Comparison of ENCODE assay signal across 8 mouse cellular contexts in the genomic region with DNA sequence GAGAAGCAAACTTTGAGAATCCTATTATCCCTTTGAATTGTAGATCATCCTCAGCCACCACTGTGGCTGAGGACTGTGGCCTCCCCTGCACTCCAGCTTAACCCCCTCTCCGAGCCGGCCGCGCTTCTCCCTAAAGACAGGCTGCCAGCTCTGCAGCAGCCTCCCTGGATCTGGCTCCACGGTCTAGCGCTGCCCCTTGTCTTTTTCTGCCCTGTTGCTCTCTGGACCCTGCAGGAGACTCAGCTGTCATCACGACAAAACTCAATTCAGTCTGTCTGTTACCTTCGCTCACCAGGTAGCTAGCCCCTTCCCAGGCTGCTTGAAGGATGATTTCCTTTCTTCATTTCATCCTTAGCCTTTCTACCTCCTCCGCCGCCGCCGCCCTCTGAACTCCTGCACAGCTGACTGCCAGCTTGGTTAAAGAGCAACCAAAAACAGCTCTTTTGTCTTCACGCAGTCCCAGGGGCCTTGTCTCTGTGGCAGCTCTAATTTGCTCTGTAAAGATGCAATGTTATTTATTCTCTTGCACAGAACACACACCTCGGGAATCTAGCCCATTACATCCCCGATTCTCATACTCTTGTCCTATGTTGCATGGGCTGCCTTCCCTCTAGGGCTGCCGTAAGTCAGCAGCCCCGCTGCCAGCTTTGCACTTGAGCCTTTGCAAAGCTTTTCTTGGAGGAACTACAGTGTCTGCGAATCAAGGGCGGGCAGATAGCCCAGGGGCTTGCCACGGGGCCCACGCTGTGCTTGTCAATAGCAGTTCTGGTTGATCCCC.
DNase-seq lines count a peak whose midpoint lies in the region; ATAC-seq and TF ChIP-seq lines count a peak whose summit lies in the region.

No protein-coding gene starts in this region.

- no peak for TF ChIP-seq EP300 in stomach, postnatal 0 days (optimal IDR thresholded peaks at IDR 0.05)

- H3K9ac ChIP-seq in hindbrain, embryonic 14.5 days: peak overlapping the region; percentile 55
- H3K9ac ChIP-seq in liver, embryonic 12.5 days: no peak overlapping the region
- no peak overlapping the region for H3K9ac ChIP-seq in stomach, postnatal 0 days (ENCODE audit: low read length)

- 0 out of 2 replicates have a peak overlapping the region, but pooled peaks have one; percentile 32 for H3K27ac ChIP-seq in left cerebral cortex, adult 2 months
- peak overlapping the region; percentile 57 for H3K27ac ChIP-seq in embryonic facial prominence, embryonic 10.5 days (replicated peaks)
- peak overlapping the region; percentile 78 for H3K27ac ChIP-seq in hindbrain, embryonic 14.5 days
- H3K27ac ChIP-seq in liver, embryonic 12.5 days: no peak overlapping the region
- no peak overlapping the region for H3K27ac ChIP-seq in stomach, postnatal 0 days (replicated peaks)

- TF ChIP-seq CTCF in left cerebral cortex, adult 2 months (IDR thresholded peaks at IDR 0.05): no peak
- no peak for TF ChIP-seq CTCF in stomach, postnatal 0 days (IDR thresholded peaks at IDR 0.05; ENCODE audit: low read depth)

- ATAC-seq in hindbrain, embryonic 14.5 days (ENCODE audit: low FRiP score): peak; percentile 61; the same call in 1 of the 2 replicates
- no peak for ATAC-seq in liver, embryonic 12.5 days
- ATAC-seq in stomach, postnatal 0 days (ENCODE audit: low FRiP score, low TSS enrichment): no peak

- H3K4me1 ChIP-seq in embryonic facial prominence, embryonic 10.5 days: peaks cover 34% of the 10 kb centered on the region
- peaks cover 24% of the 10 kb centered on the region for H3K4me1 ChIP-seq in hindbrain, embryonic 14.5 days (replicated peaks; ENCODE audit: control insufficient read depth, insufficient read depth, low read length)
- H3K4me1 ChIP-seq in liver, embryonic 12.5 days: no peaks in the 10 kb centered on the region
- peaks cover 5% of the 10 kb centered on the region; the same call in 1 of the 2 replicates for H3K4me1 ChIP-seq in stomach, postnatal 0 days (replicated peaks; ENCODE audit: control insufficient read depth, insufficient read depth)

- peak overlapping the region; percentile 50 for H3K4me2 ChIP-seq in hindbrain, embryonic 14.5 days (replicated peaks)
- peak overlapping the region; percentile 33 for H3K4me2 ChIP-seq in liver, embryonic 12.5 days
- peak overlapping the region; percentile 38 for H3K4me2 ChIP-seq in stomach, postnatal 0 days (replicated peaks; ENCODE audit: low read depth)

- WGBS in embryonic facial prominence, embryonic 10.5 days: 3% methylated on average over 21 of the region's 21 CpGs
- WGBS in hindbrain, embryonic 14.5 days: 1% methylated on average over 21 of the region's 21 CpGs
- 13% methylated on average over 21 of the region's 21 CpGs for WGBS in liver, embryonic 12.5 days (ENCODE audit: insufficient replicate concordance)
- WGBS in stomach, postnatal 0 days: 15% methylated on average over 21 of the region's 21 CpGs

- no peaks in the 10 kb centered on the region for H3K9me3 ChIP-seq in embryonic facial prominence, embryonic 10.5 days
- H3K9me3 ChIP-seq in hindbrain, embryonic 14.5 days (ENCODE audit: control insufficient read depth, low read length): no peaks in the 10 kb centered on the region
- no peaks in the 10 kb centered on the region for H3K9me3 ChIP-seq in liver, embryonic 12.5 days (replicated peaks)
- no peaks in the 10 kb centered on the region for H3K9me3 ChIP-seq in stomach, postnatal 0 days (ENCODE audit: control insufficient read depth, low read length)

- DNase-seq in left cerebral cortex, adult 2 months (ENCODE audit: extremely low spot score in 1 of 2, low spot score in 2 of 2): no peak
- no peak for DNase-seq in left cerebral cortex, adult 18-20 months (ENCODE audit: low spot score in 2 of 2)
- DNase-seq in embryonic facial prominence, embryonic 10.5 days (ENCODE audit: low spot score): peak; percentile 50
- DNase-seq in hindbrain, embryonic 14.5 days (ENCODE audit: low spot score): peak; percentile 48
- DNase-seq in stomach, postnatal 0 days (ENCODE audit: low spot score): no peak
- DNase-seq in thymus, postnatal 10 days (ENCODE audit: low spot score in 2 of 2): no peak
- DNase-seq in layer of hippocampus, adult 9-11 months: no peak

- H3K36me3 ChIP-seq in embryonic facial prominence, embryonic 10.5 days (replicated peaks): no peaks in the 10 kb centered on the region
- no peaks in the 10 kb centered on the region for H3K36me3 ChIP-seq in hindbrain, embryonic 14.5 days (replicated peaks; ENCODE audit: control insufficient read depth, insufficient read depth)
- no peaks in the 10 kb centered on the region for H3K36me3 ChIP-seq in liver, embryonic 12.5 days
- H3K36me3 ChIP-seq in stomach, postnatal 0 days (ENCODE audit: control insufficient read depth, insufficient read depth, low read length): no peaks in the 10 kb centered on the region

- H3K27me3 ChIP-seq in embryonic facial prominence, embryonic 10.5 days (replicated peaks; ENCODE audit: low read depth, poor library complexity, severe bottlenecking): peaks cover 30% of the 10 kb centered on the region
- H3K27me3 ChIP-seq in hindbrain, embryonic 14.5 days (ENCODE audit: control insufficient read depth, insufficient read depth, low read length): no peaks in the 10 kb centered on the region
- peaks cover 41% of the 10 kb centered on the region for H3K27me3 ChIP-seq in liver, embryonic 12.5 days (replicated peaks)
- no peaks in the 10 kb centered on the region for H3K27me3 ChIP-seq in stomach, postnatal 0 days (ENCODE audit: control insufficient read depth, insufficient read depth, low read length)

- intact Hi-C loops in left cerebral cortex, adult 2 months (cut with DNase I): no loop called here

- H3K4me3 ChIP-seq in left cerebral cortex, adult 2 months: no peak overlapping the region
- peak overlapping the region; percentile 51 for H3K4me3 ChIP-seq in embryonic facial prominence, embryonic 10.5 days
- peak overlapping the region; percentile 21 for H3K4me3 ChIP-seq in hindbrain, embryonic 14.5 days (replicated peaks; ENCODE audit: low read length)
- H3K4me3 ChIP-seq in liver, embryonic 12.5 days: no peak overlapping the region
- H3K4me3 ChIP-seq in stomach, postnatal 0 days (ENCODE audit: low read depth, low read length): no peak overlapping the region; the same call in 1 of the 2 replicates

Comparison
In these comparisons a context has a peak if more than half of its experiments do, and no peak if none do; other contexts are left out.
1. DNase-seq: peak in embryonic facial prominence, embryonic 10.5 days (single experiment) and hindbrain, embryonic 14.5 days (single experiment); none in left cerebral cortex, adult 2 months (0 of 2), left cerebral cortex, adult 18-20 months (0 of 2), stomach, postnatal 0 days (single experiment), thymus, postnatal 10 days (0 of 2) and layer of hippocampus, adult 9-11 months (single experiment).
2. H3K27ac ChIP-seq: peak in left cerebral cortex, adult 2 months (single experiment), embryonic facial prominence, embryonic 10.5 days (single experiment) and hindbrain, embryonic 14.5 days (single experiment); none in liver, embryonic 12.5 days (single experiment) and stomach, postnatal 0 days (single experiment).
3. H3K4me3 ChIP-seq: peak in embryonic facial prominence, embryonic 10.5 days (single experiment) and hindbrain, embryonic 14.5 days (single experiment); none in left cerebral cortex, adult 2 months (single experiment), liver, embryonic 12.5 days (single experiment) and stomach, postnatal 0 days (single experiment).
4. Peak in every context shown above with its lines, with median percentiles within 50 percentile points of each other: H3K4me2 ChIP-seq.